Mouse (Mus musculus): ENCODE measurements at regions not wholly inside any gene's neighbourhood (a gene's known extent, or its start where the extent isn't known, plus 50 kb on each side); places are given as distances from the start of the nearest gene placed in this dataset.
A peak's percentile ranks its signal among the peaks of the same experiment; 100 is the strongest.
"Not testable (repeated sequence)": the region's sequence is repeated elsewhere in the genome, so short reads cannot be mapped to it uniquely, and the experiment has no call there.

DNA sequence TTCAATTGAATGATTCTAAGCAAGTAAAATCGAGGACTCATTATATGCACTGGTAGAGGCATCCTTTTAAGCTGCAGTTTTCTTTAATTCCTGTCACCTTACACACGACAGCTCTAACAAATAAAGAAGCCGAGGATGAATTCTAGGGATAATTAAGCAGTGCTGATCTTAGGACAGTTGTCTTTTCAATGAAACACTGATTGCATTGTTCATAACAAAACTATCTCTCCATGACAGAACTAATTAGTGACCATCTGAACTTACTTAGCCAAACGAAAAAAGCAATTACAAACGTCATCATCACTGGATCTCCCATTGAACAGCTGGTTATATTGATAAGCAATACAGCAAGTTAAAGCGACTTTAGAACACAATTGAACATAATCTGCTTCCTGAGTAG is 1579.7 kb upstream of the G6pd2 start:
- no peaks in the 10 kb centered on the region for H3K9me3 ChIP-seq
- H3K4me2 ChIP-seq (replicated peaks), result no peak overlapping the region
- H3K27me3 ChIP-seq (replicated peaks), result no peaks in the 10 kb centered on the region
- no peak overlapping the region for H3K4me3 ChIP-seq (replicated peaks)
- ATAC-seq, result no peak
- WGBS, result 64% methylated on average over 6 of the region's 6 CpGs
- H3K36me3 ChIP-seq, result no peaks in the 10 kb centered on the region
- no peak overlapping the region for H3K27ac ChIP-seq
- no peak overlapping the region for H3K9ac ChIP-seq
- no peaks in the 10 kb centered on the region for H3K4me1 ChIP-seq (replicated peaks)

DNA sequence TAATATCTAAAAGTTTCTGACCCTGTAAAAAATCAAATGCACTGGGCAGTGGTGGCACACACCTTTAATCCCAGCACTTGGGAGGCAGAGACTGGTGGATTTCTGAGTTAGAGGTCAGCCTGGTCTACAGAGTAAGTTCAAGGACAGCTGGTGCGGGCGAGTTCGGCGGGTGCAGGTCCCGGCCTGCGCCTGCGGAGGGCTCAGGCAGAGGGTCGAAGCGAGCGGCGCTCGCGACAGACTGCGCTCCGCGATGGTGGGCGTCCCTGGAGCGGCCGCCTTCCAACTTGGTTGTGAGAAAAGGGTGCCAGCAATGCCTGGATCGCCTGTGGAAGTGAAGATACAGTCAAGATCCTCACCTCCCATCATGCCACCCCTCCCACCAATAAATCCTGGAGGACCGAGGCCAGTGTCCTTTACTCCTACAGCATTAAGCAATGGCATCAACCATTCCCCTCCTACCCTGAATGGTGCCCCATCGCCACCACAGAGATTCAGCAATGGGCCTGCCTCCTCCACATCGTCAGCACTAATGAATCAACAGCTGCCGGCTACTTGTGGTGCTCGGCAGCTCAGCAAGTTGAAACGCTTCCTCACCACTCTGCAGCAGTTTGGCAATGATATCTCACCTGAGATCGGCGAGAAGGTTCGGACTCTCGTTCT is 1577.3 kb upstream of the G6pd2 start:
- not testable (repeated sequence) for H3K9me3 ChIP-seq; H3K4me3 ChIP-seq (replicated peaks); H3K27me3 ChIP-seq (replicated peaks); ATAC-seq; H3K36me3 ChIP-seq; H3K27ac ChIP-seq; H3K9ac ChIP-seq; H3K4me1 ChIP-seq (replicated peaks)
- WGBS, result 12% methylated on average over 30 of the region's 30 CpGs
- H3K4me2 ChIP-seq (replicated peaks), result peak overlapping the region; percentile 35

GRCm38 (mm10) chr5:60244185-60244584 is 1564.4 kb upstream of the G6pd2 start:
- ATAC-seq, result no peak
- H3K4me1 ChIP-seq (replicated peaks), result no peaks in the 10 kb centered on the region
- no peaks in the 10 kb centered on the region for H3K27me3 ChIP-seq (replicated peaks)
- H3K27ac ChIP-seq, result no peak overlapping the region
- 94% methylated on average over 2 of the region's 2 CpGs for WGBS
- H3K9ac ChIP-seq, result no peak overlapping the region
- H3K36me3 ChIP-seq, result no peaks in the 10 kb centered on the region
- H3K4me2 ChIP-seq (replicated peaks), result no peak overlapping the region
- H3K9me3 ChIP-seq, result no peaks in the 10 kb centered on the region
- no peak overlapping the region for H3K4me3 ChIP-seq (replicated peaks)

- Histone ChIP-seq H3K9ac (no peak overlapping the region), H3K9me3 (no peaks in the 10 kb centered on the region), H3K36me3 (no peaks in the 10 kb centered on the region), H3K27ac (no peak overlapping the region), H3K4me3 (replicated peaks) (no peak overlapping the region), H3K27me3 (replicated peaks) (no peaks in the 10 kb centered on the region), H3K4me2 (replicated peaks) (no peak overlapping the region), H3K4me1 (replicated peaks) (no peaks in the 10 kb centered on the region)
- 90% methylated on average over 2 of the region's 2 CpGs for WGBS
- no peak for ATAC-seq
Measured at GRCm38 (mm10) chr5:60276696-60277095, 1531.9 kb upstream of the G6pd2 start.

Measured in intestine, embryonic 15.5 days (tissue).